Mouse (Mus musculus): ENCODE data around the gene Gm21992.
A peak's percentile ranks its signal among the peaks of the same experiment; 100 is the strongest.

The Gm21992 gene

GRCm38 (mm10) chr19:4711601-4712155, 99.7 kb downstream of the Gm21992 start:
- DNase-seq (ENCODE audit: low spot score), result no peak

- DNase-seq (ENCODE audit: low spot score), result no peak
Measured at GRCm38 (mm10) chr19:4711098-4711600, 100.3 kb downstream of the Gm21992 start, which contains the start of gene Sptbn2. Gene Sptbn2 (plus strand): TSS chr19:4711167.

GRCm38 (mm10) chr19:4708765-4709164, 102.6 kb downstream of the Gm21992 start:
- DNase-seq (ENCODE audit: low spot score), result no peak

GRCm38 (mm10) chr19:4701221-4701620, 110.2 kb downstream of the Gm21992 start:
- DNase-seq (ENCODE audit: low spot score), result no peak

GRCm38 (mm10) chr19:4700656-4701055, 110.8 kb downstream of the Gm21992 start:
- no peak for DNase-seq (ENCODE audit: low spot score)

- no peak for DNase-seq (ENCODE audit: low spot score)
Measured at GRCm38 (mm10) chr19:4699821-4700220, 111.6 kb downstream of the Gm21992 start.

- DNase-seq (ENCODE audit: low spot score), result no peak
Measured at GRCm38 (mm10) chr19:4698856-4699255, 112.6 kb downstream of the Gm21992 start.

- DNase-seq (ENCODE audit: low spot score), result peak; percentile 54
Measured at GRCm38 (mm10) chr19:4698205-4698677, 113.2 kb downstream of the Gm21992 start, which contains the start of gene Gm960. Gene Gm960 (minus strand): TSS chr19:4698668.

- DNase-seq (ENCODE audit: low spot score), result no peak
Measured at GRCm38 (mm10) chr19:4697721-4698120, 113.7 kb downstream of the Gm21992 start.

- no peak for DNase-seq (ENCODE audit: low spot score)
Measured at GRCm38 (mm10) chr19:4697121-4697520, 114.3 kb downstream of the Gm21992 start.

- no peak for DNase-seq (ENCODE audit: low spot score)
Measured at GRCm38 (mm10) chr19:4694346-4694745, 117.1 kb downstream of the Gm21992 start.
